Mouse (Mus musculus) forebrain, embryonic 11.5 days (tissue): ENCODE results near the gene Ush1g. TPM values are rescaled to one million over a fixed set of nuclear protein-coding genes. Genes with fewer than 3 reads are reported as not detected.

Experiments used
- ATAC-seq: fragments of 200-750 bp; cut with Nextera tagmentation; replicated peaks from 2 replicates; pipeline ENCODE4 v1.8.0; 2017; ENCODE audit warnings: moderate TSS enrichment; ENCODE audit not compliant: low FRiP score
- DNase-seq: peaks from one replicate; pipeline ENCODE4 v3.0.0-alpha.2; 2017; ENCODE audit warnings: low spot score
- H3K27ac ChIP-seq: fragments of 300-500 bp; sonication (generic); 2 replicates; pipeline ENCODE4 v1.5.1; 2014; ENCODE audit warnings: low read depth, low read length
- H3K27me3 ChIP-seq: fragments of 300-500 bp; sonication (generic); 2 replicates; pipeline ENCODE4 v1.6.1; 2014; ENCODE audit warnings: mild to moderate bottlenecking, low read length, mixed read lengths; ENCODE audit not compliant: control insufficient read depth, insufficient read depth
- H3K36me3 ChIP-seq: fragments of 300-500 bp; sonication (generic); 2 replicates; pipeline ENCODE4 v1.6.1; 2014; ENCODE audit warnings: mild to moderate bottlenecking, low read length, moderate library complexity, mixed read lengths; ENCODE audit not compliant: control insufficient read depth, insufficient read depth
- H3K4me1 ChIP-seq: fragments of 300-500 bp; sonication (generic); replicated peaks from 2 replicates; pipeline ENCODE4 v1.6.1; 2014; ENCODE audit warnings: low read length, mixed read lengths; ENCODE audit not compliant: control insufficient read depth, insufficient read depth
- H3K4me2 ChIP-seq: fragments of 300-500 bp; sonication (generic); 2 replicates; pipeline ENCODE4 v1.6.1; 2014; ENCODE audit warnings: low read depth, mild to moderate bottlenecking, low read length, moderate library complexity, mixed read lengths; ENCODE audit not compliant: severe bottlenecking
- H3K4me3 ChIP-seq: fragments of 300-500 bp; sonication (generic); 2 replicates; pipeline ENCODE4 v1.5.1; 2014; ENCODE audit warnings: low read depth, low read length
- H3K9ac ChIP-seq: fragments of 300-500 bp; sonication (generic); 2 replicates; pipeline ENCODE4 v1.6.1; 2014; ENCODE audit warnings: low read length
- H3K9me3 ChIP-seq: fragments of 300-500 bp; sonication (generic); 2 replicates; pipeline ENCODE4 v1.6.1; 2016; ENCODE audit warnings: low read length, mixed read lengths; ENCODE audit not compliant: control insufficient read depth
- WGBS: fragments of 180-500 bp; shearing (Covaris S2); extraction: QIAGEN DNeasy Blood & Tissue Kit; methylation state at CpG from one replicate; pipeline ENCODE4 v1.1.7; 2014; 5-methylcytosine and 5-hydroxymethylcytosine counted together
- polyA plus RNA-seq: library from polyadenylated mRNA; unstranded; fragments of >200 nt; fragmentation: Nextera tagmentation; extraction: Ambion mirVana; gene quantifications from 2 replicates; pipeline ENCODE4 v1.2.1, GENCODE M21; 2014

The Ush1g gene
- polyA plus RNA-seq, 1 experiment from 2014 or later: not detected

DNA sequence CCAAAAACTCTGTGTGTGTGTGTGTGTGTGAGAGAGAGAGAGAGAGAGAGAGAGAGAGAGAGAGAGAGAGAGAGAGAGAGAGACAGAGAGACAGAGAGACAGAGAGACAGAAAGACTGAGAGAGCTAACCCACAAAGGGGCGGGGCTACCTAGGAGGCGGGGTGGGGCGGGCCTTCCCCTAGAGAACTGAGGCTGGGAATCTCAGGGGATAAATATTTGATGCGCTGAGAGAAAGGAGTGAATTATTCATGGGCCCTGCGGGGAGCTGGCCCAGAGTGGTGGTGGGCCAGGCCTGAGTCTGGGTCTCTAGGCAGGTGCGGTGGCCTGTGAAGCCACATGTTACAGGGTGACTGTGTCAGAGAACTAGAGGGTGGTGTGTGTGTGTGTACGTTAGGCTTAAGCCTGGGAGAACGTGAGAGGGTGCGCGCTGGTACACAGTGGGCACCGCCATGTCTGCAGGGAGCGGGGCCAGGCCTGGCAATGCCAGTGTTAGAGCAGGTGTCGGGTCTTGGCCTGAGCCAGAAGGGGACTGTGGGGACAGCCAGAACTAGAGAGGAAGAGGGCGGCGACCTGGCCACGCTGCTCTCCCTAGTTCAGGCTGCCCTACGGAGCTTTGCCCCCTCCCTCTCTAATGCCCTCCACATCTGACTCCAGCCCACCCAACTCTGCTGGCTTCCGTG lies 2.0 kb downstream of the Ush1g start:
- 5% methylated on average over 18 of the region's 18 CpGs for WGBS
- no peak for DNase-seq

DNA sequence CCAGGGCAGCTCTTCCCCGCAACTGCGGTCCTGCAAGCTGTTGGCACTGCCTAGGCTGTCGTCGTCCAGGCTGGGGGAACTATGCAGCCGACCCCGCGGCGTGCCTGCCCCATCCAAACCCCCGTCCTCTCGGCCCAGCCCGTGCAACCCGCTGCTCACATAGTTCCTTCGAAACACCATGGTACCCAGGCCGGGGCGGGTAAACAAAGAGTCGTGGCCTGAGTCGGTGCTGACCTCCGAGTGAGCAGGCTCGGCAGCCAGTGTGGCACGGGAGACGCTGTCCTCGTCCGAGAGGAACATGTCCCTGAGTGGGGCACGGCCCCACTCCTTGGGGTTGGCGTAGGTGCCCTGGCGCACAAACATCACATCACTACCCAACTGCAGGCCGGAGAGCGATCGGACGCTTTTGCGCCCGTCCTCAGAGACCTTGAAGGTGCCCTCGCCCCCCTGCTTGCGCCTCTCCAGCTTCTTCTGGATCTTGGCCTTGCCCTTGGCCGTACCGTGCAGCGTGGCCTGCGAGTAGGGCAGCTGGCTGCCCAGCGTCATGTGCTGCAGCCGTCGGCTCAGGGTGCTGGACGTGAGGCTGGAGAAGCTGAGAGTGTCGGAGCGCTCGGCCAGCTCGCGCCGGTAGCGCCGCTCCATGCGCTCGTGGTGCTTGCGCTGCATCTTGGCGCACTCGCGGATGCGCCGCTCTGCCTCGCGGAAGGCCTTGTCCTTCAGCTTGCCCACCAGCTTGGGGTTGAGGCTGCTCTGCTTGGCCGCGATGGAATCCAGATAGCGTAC lies 3.4 kb downstream of the Ush1g start:
- Histone ChIP-seq H3K27ac (no peak overlapping the region), H3K4me3 (no peak overlapping the region), H3K4me1 (peaks cover 2% of the 10 kb centered on the region; the same call in 1 of the 2 replicates), H3K4me2 (no peak overlapping the region), H3K9ac (no peak overlapping the region), H3K9me3 (no peaks in the 10 kb centered on the region), H3K36me3 (no peaks in the 10 kb centered on the region), H3K27me3 (peaks cover 81% of the 10 kb centered on the region)
- 6% methylated on average over 63 of the region's 63 CpGs for WGBS
- no peak for ATAC-seq
- no peak for DNase-seq

More for the DNA sequence above, 2.0 kb downstream of the Ush1g start:
- Histone ChIP-seq H3K4me1 (peaks cover 2% of the 10 kb centered on the region; the same call in 1 of the 2 replicates), H3K27me3 (peaks cover 89% of the 10 kb centered on the region), H3K4me2 (no peak overlapping the region), H3K36me3 (no peaks in the 10 kb centered on the region), H3K9me3 (no peaks in the 10 kb centered on the region), H3K9ac (no peak overlapping the region), H3K27ac (no peak overlapping the region), H3K4me3 (no peak overlapping the region)
- no peak for ATAC-seq

DNA sequence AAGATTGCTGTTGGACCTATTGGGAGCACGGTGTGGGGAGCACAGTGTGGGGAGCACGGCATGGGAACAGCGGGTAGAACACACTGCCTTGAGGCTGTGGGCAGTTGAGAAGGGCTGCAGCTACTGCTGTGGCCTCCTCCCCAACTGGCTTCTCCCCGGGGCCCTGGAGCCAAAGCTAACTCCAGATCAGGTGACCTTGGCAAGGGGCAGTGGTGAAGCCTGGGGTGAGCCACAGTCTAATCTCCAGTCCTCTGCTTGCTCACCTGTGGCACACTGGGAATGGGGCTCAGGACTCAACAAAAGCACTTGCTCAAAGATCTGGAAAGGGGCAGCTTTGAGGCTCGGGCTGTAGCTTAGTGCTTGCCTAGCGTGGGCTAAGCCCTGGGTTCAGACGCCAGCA lies 4.6 kb downstream of the Ush1g start:
- ATAC-seq (no peak), DNase-seq (no peak)
- Histone ChIP-seq H3K4me3 (no peak overlapping the region), H3K4me1 (peaks cover 1% of the 10 kb centered on the region; the same call in 1 of the 2 replicates), H3K9me3 (no peaks in the 10 kb centered on the region), H3K36me3 (no peaks in the 10 kb centered on the region), H3K27ac (no peak overlapping the region), H3K4me2 (no peak overlapping the region), H3K9ac (no peak overlapping the region), H3K27me3 (peaks cover 69% of the 10 kb centered on the region)
- 62% methylated on average over 7 of the region's 7 CpGs for WGBS

DNA sequence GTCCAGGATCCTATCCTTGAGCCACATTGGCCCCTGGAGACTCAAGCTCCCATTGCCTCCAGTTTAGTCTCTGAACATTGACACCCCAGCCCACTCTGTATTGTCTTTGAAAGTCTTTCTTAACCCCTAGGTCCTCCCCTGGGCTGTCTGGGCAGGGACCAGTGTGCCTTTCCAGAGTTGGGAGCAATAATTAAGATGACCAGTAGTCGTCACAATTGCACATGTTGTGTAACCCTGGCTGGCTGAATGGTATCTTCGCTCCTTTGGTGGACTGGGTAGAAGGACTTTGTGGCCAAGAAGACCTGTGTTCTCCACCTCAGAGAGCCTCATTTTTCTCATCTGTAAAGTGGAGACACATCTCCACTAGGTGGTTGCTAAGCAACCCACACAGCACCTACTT lies 7.6 kb downstream of the Ush1g start:
- WGBS: 44% methylated on average over 2 of the region's 2 CpGs
- H3K4me1 ChIP-seq: no peaks in the 10 kb centered on the region
- H3K4me2 ChIP-seq: no peak overlapping the region
- H3K4me3 ChIP-seq: no peak overlapping the region
- H3K9me3 ChIP-seq: no peaks in the 10 kb centered on the region
- H3K36me3 ChIP-seq: no peaks in the 10 kb centered on the region
- ATAC-seq (no peak), DNase-seq (no peak)
- peaks cover 40% of the 10 kb centered on the region for H3K27me3 ChIP-seq
- H3K9ac ChIP-seq: no peak overlapping the region
- no peak overlapping the region for H3K27ac ChIP-seq

DNA sequence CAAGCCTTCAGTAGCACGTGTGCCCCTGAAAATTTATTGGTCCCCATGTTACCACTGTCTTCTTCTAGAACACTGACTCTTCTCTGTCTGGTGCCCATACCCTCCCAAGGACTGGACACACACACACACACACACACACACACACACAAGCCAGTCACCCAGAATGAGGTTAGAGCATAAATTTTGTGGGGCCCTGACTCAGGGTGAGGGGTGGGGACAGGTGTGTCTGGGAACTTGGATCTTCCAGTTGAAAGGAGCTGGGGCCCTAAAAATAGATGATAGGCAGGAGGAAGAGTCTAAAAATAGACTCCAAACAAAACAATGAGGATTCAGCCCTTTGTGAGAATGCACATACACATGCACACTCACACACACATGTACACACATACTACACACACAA lies 13.1 kb downstream of the Ush1g start:
- Histone ChIP-seq H3K9ac (no peak overlapping the region), H3K4me3 (no peak overlapping the region), H3K36me3 (no peaks in the 10 kb centered on the region), H3K9me3 (no peaks in the 10 kb centered on the region), H3K27me3 (no peaks in the 10 kb centered on the region), H3K4me1 (peaks cover 4% of the 10 kb centered on the region; the same call in 1 of the 2 replicates), H3K4me2 (no peak overlapping the region), H3K27ac (no peak overlapping the region)
- no peak for ATAC-seq
- no peak for DNase-seq
- WGBS: 71% methylated on average over 1 of the region's 1 CpGs

DNA sequence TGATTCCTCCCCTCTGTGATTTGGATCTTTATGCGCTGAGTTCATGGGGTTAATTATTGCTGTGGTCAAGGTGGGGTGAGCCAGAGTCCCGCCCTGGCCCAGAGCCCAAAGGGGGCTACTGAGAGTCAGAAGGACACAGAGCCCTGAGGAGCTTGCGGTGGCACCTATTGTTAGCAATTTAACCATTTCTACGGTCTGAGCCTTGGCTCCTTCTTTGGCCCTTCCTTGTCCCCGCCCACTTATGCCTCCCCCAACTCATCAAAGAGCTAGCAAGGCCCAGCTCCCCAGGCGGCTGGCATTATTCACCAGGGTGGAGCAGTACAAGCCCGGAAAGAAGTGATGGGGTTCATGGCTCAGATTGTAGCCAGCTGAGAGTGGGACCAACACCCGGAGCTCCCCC lies 15.0 kb downstream of the Ush1g start, which contains the start of gene Otop2:
Gene Otop2, plus strand, starts transcription at position 301 of the 400 bp plus-strand sequence.
- Histone ChIP-seq H3K27me3 (no peaks in the 10 kb centered on the region), H3K4me1 (peaks cover 4% of the 10 kb centered on the region; the same call in 1 of the 2 replicates), H3K9me3 (no peaks in the 10 kb centered on the region), H3K27ac (no peak within 1 kb of the TSS), H3K4me2 (no peak within 1 kb of the TSS), H3K36me3 (no peaks in the 10 kb centered on the region), H3K9ac (0 out of 2 replicates have a peak within 1 kb of the TSS, but pooled peaks have one; percentile 6), H3K4me3 (no peak within 1 kb of the TSS)
- DNase-seq: no peak
- no peak for ATAC-seq
- WGBS: 16% methylated on average over 8 of the region's 8 CpGs

DNA sequence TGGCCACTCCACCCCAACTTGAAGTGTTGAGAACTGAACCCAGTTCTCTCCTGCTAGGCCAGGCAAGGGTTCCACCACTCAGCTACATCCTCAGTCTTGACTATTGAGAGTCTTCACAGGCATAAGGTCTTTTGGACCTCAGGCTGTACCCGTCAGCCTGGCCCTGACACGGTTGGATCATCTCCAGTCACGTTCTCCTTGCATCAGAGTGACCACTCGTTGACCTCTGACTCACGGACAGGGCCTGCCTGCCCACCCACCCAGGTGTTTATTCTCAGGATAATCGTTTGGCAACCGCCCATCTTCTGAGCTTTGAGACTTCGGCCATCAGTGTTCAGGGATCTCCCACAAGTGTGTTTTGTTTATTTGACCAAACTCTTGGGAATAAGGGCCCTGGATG lies 18.7 kb downstream of the Ush1g start:
- H3K4me3 ChIP-seq: no peak overlapping the region
- H3K36me3 ChIP-seq: no peaks in the 10 kb centered on the region
- no peak overlapping the region for H3K9ac ChIP-seq
- no peak for DNase-seq
- peaks cover 4% of the 10 kb centered on the region; the same call in 1 of the 2 replicates for H3K4me1 ChIP-seq
- H3K4me2 ChIP-seq: no peak overlapping the region
- H3K27ac ChIP-seq: no peak overlapping the region
- H3K27me3 ChIP-seq: no peaks in the 10 kb centered on the region; the same call in 1 of the 2 replicates
- WGBS: 80% methylated on average over 8 of the region's 8 CpGs
- no peaks in the 10 kb centered on the region for H3K9me3 ChIP-seq
- ATAC-seq: no peak

DNA sequence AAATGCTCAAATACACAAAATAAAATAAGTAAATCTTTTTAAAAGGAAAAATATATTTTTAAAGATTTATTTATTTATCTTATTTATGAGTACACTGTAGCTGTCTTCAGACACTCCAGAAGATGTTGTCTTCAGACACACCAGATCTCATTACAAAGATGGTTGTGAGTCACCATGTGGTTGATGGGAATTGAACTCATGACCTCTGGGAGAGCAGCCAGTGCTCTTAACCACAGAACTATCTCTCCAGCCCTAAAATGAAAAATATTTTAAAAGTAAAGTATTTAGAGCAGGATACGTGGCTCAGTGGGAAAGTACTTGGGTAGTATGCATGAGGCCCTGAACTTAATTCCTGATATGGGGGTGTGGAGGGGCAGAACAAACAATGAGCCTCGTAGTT lies 20.5 kb downstream of the Ush1g start:
- Histone ChIP-seq H3K36me3 (no peaks in the 10 kb centered on the region), H3K9me3 (no peaks in the 10 kb centered on the region), H3K9ac (no peak overlapping the region), H3K27ac (no peak overlapping the region), H3K4me3 (no peak overlapping the region), H3K4me2 (no peak overlapping the region), H3K27me3 (peaks cover 3% of the 10 kb centered on the region; the same call in 1 of the 2 replicates), H3K4me1 (no peaks in the 10 kb centered on the region)
- DNase-seq (no peak), ATAC-seq (no peak)
- 89% methylated on average over 2 of the region's 2 CpGs for WGBS
